Mouse (Mus musculus) embryo, embryonic 10.5 days (tissue): Measurements from ENCODE around the gene Zfp948.
A peak's percentile ranks its signal among the peaks of the same experiment; 100 is the strongest.

Experiments used
- DNase-seq: peaks from one replicate; pipeline ENCODE4 v3.0.0-alpha.2; 2015; ENCODE audit warnings: low spot score

Zfp948 gene

DNA sequence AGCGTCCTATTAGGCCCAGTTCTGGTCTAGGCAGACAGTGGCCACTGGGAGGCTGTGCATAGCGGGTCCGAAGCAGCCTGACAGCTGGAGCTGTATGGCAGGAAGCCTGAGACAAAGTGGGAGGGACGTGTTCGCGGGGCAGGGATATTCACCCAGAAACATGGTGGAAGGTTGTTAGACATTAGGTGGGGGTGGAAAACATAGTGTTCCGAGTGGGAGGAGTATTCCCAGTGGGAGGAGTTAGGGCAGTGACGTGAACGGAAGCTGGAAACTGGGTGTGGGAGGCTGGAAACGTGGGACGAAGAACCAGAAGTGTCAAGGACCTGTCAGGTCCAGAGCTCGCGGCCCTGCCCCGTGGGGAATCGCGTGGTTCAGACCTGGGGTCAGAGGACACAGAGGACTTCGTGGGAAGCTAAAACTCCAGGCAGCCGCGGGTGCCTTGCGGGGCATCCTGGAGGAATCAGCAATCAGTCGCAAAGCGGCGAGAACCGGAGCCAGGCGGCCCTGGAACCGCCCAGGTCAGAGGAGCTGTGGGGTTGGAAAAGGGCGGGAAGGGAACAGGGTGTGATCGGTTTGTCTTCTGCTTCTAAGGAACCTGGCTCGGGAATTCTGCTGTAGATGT, at the start of gene Zfp948:
Gene Zfp948 (plus strand): TSS at position 281 of the 622 bp plus-strand sequence.
- DNase-seq = peak; percentile 90

DNA sequence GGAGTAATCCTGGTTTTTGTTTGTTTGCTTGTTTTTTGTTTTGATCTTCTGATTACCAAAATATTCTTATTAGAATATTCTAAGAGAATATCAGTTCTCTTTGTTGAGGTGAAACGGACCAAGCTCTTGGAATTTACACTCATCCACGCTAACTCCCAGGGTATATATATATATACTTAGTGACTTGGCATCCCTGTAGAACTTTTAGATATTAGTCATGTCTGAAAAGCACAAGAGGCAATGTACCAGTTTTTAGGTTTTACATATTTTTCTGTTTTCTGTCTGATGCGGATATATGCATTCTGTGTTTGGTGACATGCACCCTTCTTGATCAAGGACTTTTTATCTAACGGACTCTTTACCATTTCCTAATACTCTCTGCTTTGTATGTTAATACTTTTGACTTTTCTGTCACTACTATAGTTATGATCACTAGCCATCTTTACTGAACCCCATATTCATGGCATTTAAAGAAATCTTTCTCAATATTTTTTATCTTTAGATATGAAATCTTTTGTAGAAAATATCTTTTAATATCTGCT, 49.6 kb upstream of the Zfp948 start:
- no peak for DNase-seq

DNA sequence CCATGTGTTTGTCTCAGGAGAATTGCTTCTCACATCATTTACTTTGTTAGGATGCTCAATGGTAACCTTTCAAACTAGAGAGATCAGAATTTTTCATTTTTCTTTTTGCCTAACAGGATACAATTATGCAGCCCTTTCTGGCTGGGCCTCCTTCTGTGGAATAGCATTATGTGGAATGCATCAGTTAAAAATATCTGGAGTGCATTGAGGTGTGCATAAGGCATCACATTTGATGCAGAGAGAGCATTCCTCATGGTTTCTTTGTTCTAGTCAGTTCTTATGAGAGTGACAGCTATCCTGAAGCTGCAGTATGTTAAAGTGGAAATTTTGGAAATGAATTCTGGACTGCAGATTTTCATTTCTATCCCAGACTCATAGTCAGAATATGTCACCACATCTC, 40.5 kb upstream of the Zfp948 start:
- DNase-seq = no peak

GRCm38 (mm10) chr17:21530645-21531330, 36.0 kb upstream of the Zfp948 start:
- DNase-seq = no peak

- DNase-seq = no peak
Measured at GRCm38 (mm10) chr17:21531621-21532020, 35.2 kb upstream of the Zfp948 start.

DNA sequence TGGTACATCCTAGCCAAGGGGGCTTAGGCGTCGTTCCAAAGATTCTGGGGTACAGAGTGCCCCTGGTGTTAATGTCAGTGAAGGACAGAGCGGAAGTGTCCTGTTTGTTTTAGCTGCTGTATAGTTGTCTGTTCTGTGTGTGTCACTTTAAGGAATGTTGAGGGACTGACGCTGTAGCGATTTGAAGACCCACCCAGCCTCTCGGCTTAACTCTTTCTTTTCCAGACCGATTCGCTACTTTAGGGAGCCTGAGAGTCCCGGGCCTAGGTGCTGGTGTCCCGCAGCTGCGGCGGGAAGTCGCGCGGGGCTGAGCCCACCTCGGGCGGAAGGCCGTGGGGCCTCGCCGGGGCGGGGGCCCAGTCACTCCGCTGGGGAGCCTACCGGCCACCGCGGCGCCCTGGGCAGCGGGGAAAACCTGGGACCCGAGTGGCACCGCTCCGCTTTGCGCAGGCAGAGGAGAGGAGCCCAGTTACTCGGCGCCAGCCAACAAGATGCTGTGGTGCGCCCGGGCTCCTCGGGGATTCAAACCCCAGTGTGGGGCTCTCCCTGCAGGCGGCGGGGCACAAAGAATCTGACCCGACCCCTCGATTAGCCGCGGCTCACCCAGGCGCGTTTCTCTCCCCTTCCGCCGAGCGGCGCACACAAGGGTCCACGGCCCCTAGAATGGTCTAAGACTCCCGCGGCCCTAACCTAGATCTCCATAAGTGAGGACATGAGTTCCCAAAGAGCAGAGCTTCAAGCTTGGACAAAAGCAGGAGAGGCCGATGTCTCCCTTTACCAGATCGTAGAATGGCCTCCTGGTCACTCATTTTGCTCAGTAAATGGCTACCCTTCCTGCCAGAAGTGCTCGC, 34.5 kb upstream of the Zfp948 start:
- DNase-seq = peak; percentile 86

DNA sequence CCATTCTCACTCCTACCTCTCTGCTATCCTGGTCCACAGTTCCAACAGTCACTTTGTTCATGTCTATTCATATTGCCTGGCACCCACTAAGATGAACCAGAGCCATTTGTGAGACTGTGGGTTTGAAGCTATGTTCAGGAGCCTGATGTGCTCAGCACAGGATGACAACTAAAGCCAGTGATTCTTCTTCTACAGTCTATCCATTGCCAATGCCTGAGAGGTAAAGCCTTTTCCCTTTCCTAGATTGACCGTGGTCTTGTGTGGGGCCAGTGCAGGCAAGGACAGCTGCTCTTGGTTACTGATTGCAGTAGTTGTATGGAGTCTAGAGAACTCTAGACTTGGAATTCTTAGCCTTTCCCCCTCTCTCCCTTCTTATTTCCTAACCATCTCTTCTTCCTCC, 32.8 kb upstream of the Zfp948 start:
- no peak for DNase-seq

- DNase-seq = peak; percentile 92
Measured at GRCm38 (mm10) chr17:21534460-21535095, 32.2 kb upstream of the Zfp948 start.

DNA sequence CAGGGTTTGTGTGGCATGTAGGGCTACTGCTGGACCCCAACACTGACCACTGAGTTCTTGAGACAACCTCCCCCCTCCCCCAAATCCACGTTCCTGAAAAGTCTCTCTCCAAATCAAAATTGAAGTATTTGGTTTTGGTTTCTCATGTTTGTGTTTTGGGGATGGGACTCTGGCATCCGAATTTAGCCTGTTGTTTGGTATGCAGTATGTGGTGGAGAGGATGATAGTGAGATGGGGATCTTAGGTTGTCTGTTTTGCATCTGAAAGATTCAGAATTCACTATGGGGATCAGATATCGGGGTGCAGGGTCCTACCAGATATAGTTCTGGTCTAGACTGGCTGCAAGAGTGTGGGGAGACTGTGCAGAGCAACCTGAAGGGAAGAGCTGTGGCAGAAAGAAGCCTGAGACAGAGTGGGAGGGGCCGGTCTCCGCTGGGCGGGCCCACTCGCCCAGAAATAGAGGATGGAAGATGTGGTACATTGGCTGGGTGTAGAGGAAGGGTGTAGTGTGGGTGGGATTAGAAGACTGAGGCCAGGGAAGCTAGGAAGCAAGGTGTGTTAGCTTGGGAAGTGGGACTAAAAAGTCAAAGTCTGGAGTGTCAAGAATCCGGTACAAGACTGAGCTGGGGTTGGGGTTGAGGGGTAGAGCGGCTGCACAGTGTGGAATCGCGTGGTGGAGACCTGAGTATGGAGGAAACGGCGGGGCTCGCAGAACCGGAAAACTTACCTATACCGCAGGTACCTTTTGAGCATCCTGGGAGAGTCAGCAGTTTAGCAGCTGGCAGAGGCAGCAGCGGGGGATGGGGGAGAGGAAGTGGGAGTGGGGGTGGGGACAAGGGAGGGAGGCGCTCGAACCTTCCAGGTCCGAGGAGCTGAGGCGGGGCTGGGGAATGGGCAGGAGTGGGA, 31.5 kb upstream of the Zfp948 start, which contains the start of gene Zfp52:
Gene Zfp52 (plus strand): TSS at position 444 of the 906 bp plus-strand sequence.
- DNase-seq = peak; percentile 68

DNA sequence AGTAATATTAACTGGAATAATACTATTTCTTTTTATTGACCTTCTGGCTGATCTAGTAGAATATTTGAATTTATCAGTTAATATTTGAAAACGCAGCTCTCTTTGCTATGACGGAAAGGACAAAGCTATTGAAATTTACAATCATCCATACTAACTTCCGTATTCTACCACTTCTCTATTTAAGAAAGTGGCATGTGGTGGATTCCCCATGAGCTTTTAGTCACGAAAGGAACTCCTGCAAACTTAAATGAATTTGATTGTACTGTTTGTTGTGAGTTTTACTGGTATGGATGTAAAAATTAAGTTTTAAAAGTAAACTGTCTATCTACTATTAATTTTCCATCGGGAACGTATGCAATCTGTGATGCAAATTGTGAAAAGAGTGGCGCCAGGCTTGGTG, 30.7 kb upstream of the Zfp948 start:
- DNase-seq = no peak

DNA sequence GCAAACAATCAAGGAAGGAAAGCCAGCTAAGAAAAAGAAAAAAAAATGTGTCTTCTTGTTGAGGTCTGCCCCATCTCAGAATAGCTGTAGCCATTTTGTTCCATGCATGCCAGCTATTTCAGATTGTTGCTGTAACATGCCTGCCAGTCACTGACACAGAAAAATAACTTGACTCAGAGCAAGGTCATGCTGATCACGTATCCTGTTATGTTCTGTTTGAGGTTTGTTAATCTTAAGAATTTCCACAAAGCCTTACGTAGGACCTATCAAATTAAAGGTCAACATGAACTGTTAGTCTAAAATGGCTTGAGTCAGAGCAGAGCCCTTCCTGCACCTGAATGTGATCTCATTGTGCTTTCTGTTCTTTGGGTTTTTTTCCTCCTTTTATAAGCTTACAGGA, 30.1 kb upstream of the Zfp948 start:
- DNase-seq = no peak

DNA sequence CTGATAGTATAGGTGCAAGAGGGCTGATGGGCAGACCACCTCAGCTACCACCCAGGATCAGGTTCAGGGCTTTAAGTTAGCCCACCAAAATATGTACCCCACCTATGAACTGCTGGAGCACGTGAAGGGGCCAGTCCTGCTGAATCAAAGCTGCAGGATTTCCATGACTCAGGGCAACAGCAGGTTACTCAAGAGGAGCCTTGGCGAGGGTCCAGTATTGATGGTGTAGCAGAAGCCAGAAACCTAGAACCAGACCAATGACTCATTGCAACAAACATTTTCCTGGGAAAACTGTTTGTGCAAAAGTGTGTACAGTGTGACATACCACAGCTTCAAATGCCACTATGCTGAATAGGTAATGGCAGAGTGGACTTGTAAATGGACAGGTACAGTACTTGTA, 9.0 kb upstream of the Zfp948 start:
- DNase-seq = no peak

- DNase-seq = peak; percentile 75
Measured at GRCm38 (mm10) chr17:21566220-21566619, 588 bp upstream of the Zfp948 start.

DNA sequence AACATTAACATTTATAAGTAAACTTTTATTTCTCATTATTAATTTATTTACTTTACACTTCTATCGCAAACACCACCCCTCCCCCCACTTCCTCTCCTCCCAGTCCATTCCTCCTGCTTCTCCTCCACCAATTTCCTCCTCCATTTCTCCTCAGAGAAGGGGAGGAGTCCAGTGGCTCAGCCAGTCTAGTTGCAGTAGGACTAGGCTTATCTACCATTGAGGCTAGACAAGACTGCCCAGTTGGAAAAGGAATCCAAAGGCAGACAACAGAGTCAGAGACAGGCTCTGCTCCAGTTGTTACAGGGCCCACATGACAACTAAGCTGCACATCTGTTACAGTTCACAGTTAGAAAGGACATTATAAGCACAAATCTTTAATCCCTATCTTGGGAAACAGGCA, 888 bp downstream of the Zfp948 start:
- DNase-seq = peak; percentile 72

- no peak for DNase-seq
Measured at GRCm38 (mm10) chr17:21579080-21579479, 12.3 kb downstream of the Zfp948 start.

- DNase-seq = peak; percentile 84
Measured at GRCm38 (mm10) chr17:21579493-21580175, 12.8 kb downstream of the Zfp948 start.

- no peak for DNase-seq
Measured at GRCm38 (mm10) chr17:21585521-21585920, 18.7 kb downstream of the Zfp948 start.

DNA sequence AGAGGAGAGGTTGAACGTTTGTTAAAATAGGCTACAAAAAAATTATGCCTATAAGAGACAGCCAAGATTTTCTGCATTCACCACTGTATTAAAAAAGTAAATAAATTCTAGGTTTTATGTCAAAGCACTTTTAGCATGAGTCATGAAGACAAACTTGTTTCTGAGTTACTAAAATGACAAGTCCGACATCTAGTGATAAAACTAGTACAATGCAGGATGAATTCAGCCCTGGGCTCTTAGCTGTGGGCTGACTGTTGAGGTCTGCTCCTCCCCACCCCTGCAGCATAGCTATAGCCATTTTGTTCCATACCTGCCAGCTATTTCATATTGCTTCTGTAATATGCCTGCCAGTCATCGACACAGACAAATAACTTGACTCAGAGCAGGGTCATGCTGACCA, 49.5 kb downstream of the Zfp948 start:
- DNase-seq = no peak

DNA sequence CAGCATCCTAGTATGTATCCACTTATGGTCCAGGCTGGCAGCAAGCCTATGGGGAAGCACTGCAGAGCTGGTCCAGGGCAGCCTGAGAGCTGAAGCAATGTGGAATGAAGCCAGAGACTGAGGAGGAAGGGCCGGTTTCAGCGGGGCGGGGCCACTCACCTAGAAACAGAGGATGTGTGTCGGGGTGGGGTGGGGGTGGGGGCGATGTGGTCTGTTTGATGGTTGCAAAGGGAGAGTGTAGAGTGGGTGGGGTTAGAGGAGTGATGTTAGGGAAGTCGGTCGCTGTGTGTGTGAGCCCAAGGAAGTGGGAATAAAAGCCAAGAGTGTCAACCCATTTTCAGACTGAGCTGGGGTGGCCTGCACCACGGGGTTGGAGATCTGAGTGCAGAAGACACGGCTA, 50.5 kb downstream of the Zfp948 start:
- DNase-seq = no peak

GRCm38 (mm10) chr17:21623647-21624046, 56.8 kb downstream of the Zfp948 start:
- no peak for DNase-seq
